Mouse (Mus musculus) c-Kit-positive CD71-negative TER-119-negative erythroid progenitor cells, embryonic 14.5 days (primary cell): ENCODE measurements around the gene Tango6.

Experiments
- DNase-seq: peaks from one replicate; pipeline ENCODE4 v3.0.0-alpha.2; 2013; ENCODE audit warnings: low read depth

The Tango6 gene

DNA sequence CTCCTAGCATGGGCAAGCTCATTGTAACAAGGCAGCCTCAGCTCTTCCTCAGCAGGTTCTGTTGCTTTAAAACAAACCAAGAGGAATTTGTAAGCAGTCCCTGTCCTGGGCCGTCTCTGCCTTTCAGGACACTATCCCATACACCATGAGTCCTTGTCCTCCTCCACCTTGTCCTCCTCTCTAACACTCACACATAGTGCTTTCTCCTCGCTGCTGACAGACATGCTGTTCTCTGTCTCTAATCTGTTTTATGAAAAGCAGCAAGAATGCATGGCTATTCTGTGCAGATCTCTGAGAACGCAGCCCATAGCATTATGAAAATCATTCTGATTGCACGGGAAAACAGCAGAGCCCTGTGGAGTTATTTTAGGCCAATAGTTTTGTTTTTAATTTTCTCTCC, 78.4 kb downstream of the Tango6 start:
- DNase-seq, result no peak

DNA sequence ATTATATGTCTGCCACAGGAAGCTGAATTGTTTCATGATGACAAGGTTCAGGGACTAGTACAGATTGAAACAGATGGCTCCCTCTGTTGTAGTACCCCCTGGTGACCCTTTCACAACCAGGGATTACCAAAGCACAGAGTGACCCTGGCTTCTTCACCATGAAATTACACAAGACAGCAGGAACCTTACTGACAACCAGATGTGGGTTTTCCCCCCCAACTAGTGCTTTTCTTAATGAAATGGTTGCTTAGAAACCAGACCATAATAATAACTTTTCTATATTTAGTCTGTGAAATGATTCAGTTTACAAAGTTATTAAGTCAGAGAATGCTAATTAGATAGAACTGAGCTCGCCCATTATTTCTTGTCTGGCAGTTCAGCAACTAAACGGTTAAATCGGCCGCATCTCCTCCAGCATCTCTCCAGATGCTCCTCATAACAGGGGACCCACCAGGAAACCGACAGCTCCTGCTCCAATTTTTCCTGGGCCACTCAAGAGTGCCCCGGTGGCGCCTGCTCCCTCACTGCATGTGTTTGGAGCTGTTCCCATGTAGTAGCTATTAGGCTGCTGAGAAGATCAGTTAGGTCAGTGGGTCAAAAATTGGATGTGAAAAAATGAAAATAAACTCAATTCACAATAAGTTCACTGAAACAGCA, 79.1 kb downstream of the Tango6 start:
- no peak for DNase-seq

DNA sequence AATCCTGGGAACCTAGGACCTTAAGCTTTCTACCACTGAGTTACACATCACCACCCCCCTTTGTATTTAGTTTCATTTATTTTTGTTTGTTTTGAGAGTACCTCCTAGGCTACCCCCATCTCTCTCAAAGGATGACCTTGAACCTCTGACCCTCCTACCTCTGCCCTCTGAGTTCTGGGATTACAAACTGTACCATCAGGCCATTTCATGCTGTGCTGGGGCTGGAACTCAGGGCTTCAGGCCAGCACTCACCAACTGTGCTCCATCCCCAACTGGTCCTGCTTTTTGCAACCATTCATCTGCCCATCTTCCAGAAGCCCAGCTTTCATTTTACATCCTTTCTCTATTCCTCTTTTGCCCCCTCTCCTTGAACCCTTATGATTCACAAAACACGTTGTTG, 81.7 kb downstream of the Tango6 start:
- no peak for DNase-seq

DNA sequence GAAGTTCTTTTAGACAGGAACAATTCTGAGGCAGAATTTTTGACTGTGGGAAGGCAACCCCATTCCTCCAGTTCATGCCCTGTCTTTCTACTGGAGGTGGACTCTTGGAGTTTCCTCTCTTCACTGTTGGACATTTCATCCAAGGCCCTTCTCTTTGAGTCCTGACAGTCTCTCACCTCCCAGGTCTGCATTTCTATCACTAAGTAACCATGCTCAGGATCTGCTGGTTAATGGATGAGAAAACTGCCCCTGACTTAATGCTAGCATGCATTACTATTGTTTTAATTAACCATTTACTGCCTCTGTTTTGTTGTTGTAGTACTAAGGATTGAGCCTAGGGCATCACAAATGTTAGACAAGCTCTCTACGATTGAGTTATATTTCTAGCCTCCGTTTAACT, 82.7 kb downstream of the Tango6 start:
- DNase-seq, result no peak

DNA sequence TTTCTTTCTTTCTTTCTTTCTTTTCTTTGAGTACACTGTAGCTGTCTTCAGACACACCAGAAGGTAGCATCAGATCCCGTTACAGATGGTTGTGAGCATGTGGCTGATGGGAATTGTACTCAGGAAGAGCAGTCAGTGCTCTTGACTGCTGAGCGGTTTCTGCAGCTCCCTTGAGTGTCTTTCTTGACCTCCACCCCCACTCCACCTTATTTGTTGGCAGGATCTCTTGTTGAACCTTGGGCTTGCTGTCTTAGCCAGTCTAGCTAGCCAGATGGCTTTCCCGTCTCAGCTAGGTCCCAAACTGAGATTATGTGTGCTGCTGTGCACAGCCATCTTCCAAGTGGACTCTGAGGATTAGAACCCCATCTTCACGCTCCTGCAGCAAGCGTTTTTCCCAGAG, 83.9 kb downstream of the Tango6 start:
- no peak for DNase-seq

DNA sequence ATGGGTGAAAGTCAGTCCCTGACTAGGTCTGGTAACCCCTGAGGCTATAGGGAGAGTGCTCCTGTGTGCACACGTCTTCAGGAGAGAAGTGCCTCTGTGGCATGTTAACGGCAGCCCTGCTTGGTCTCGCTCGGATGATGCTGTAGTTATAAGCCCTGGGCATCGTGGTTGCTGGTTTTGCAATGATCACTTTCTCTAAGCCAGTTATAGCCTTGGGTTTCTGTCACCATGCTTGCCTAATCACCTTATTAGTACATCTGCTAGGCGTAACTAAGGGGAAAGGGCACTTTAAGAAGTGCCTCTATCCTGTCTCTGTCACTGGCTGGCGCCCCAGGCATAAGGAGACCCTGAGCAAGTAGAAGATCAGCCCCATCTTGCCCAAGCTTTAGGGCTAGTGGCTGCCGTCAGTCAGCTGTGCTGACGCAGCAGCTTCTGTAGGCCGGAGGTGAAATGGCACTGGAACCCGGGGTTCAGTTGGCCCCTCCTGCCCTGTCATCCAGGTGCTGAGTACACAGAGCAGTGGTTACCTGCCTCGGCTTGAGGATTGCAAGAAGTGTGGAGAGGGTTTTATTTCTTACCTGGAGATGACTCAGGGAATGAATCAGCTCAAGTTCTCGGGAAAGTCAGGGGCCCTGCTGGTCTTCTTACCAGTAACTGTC, 86.4 kb downstream of the Tango6 start:
- no peak for DNase-seq

DNA sequence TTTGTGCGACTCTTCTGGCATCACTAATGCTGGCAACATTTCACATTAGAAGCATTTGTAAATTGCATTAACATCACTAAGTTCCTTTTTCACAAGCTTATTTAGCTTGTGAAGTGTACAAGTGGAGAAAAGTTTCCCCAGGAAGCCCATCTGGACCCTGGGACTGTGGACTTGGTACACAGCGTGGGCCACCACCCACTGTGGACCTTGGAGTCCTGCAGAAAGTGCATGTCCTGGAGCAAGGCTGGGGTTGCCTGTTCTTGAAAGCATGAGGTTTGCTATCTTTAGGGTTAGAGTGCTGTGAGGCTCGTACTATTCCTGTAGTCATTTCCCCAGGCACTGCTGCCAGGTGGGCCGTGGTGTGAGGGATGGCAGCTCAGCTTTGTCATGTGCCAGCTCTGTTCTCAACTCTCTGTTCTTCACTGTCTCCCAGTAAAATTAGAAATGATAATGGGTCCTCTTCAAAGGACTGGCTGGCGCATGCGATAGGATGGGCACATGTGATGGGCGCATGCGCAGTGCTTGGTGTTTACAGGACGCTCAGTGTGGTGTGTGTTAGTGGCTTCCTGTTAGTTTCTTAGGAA, 87.8 kb downstream of the Tango6 start:
- DNase-seq, result no peak

DNA sequence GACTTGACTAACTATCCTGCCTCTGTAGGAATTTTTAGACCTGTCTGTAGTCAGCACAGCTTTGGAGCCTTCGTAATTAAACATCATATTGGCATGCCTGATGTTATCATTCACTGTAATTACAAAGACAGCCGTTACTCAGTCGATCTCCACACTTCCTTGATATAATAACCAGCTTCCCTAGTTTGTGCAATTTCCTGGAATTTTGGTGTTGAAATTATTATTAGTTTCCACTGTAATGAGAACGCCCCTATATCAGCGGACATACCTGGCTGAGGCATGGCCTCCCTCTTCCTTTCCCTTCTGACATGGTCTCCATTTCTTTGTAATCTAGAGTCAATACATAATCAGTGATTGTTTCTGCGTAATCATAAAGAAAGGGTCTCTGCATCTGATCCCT, 89.2 kb downstream of the Tango6 start:
- DNase-seq, result no peak

DNA sequence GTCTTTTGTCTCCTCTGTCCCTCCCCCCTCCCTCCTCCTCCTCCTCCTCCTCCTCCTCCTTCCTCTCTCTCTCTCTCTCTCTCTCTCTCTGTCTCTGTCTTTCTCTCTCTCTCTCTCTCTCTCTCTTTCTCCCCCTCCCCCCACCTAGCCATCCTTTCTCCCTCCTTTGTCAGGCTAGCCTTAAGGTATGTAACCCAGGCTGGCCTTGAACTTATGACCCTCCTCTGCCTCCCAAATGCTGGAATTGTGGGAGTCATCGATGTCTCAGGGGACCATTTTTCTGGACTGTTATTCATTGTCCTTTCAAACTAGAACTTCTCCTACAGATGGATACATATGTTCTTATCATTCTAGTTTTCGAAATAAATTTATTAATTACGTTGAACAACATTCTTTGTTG, 89.6 kb downstream of the Tango6 start:
- DNase-seq, result no peak

DNA sequence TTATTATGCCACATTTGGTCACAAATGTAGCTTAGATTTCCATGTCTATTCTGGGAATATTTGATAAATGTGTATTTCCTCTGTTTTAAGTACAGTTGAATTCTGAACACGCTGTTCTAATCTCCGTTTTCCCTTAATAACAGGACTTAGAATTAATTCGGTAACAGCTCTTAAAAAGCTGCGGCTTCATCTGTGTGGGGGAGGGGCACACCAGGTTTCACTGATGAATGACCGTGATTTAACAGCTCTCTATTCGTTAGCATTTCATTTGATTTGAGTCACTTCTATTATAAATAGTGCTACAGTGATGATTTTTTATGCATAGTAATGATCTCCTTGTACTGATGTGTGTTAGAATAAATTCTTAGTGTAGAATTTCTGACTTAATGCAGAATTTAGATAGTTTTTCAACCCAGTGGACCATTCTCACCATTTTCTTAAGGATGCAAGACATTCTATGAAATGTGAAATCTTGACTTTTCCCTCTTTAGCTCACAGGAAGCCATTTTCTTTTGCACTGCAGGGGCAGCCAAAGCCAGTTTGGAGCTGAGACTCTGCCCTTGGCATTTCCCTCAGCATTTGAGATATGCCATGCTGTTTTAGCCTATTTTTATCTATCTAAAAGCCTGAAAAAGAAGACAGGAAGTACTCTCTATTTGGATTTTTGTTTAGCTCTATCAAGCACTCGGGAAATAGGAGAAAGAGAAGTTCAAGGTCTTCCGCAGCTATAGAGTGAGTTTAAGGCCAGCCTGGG, 91.9 kb downstream of the Tango6 start:
- no peak for DNase-seq

DNA sequence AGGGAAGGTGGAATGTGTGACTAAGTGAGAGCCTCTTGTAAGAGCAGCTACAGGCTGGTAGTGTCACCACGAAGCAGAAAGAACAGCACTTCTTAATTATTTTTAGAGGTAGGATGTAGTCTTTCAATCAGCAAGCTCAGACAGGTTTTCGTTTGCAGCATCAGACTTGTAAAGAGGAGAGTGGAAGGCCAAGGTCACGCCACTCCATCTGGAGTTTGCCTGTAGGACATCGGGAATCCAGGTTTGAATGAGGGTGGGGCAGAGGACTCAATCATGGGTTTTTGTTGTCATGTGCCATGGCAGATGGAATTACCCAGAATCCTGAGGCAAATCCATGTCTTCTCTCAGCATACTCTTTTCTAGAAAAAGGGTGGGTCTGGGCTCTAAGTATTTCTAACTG, 106.8 kb downstream of the Tango6 start:
- no peak for DNase-seq

DNA sequence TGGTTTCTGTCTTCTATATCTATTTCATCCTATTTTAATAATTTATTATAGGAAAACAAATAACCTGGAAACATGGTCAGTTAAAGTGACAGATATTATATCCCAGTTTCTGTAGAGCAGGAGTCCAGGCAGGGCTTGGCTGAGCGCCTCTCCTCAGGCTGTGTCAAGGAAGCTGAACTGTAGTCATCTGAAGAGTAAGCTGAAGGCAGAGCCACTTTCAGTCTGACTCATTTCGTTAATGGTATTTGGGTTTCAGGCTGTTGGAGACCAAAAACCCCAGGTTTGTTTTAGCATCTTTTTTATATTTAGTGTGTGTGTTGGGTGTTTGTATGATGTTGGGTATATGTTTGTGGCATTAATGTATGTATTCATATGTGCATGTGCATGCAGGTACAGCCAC, 112.0 kb downstream of the Tango6 start:
- no peak for DNase-seq

DNA sequence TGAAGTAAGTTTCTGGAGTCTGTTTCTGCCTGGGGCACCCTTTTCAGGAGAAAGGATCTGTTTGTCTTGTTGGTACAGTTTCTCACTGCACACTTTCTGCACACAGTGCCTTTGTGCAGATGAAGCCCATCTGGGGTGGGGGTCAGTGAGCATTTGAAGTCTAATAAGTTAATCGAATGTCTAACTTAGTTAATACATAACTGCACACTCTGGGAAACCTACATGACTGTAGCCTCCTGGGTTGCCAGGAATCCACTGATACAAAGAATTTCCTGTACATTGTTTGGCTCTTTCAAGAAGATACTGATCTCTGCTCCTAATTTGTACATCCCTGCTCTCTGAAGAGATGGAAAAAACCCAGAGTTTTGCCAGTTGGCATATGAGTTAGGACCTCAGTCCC, 117.0 kb downstream of the Tango6 start:
- no peak for DNase-seq

DNA sequence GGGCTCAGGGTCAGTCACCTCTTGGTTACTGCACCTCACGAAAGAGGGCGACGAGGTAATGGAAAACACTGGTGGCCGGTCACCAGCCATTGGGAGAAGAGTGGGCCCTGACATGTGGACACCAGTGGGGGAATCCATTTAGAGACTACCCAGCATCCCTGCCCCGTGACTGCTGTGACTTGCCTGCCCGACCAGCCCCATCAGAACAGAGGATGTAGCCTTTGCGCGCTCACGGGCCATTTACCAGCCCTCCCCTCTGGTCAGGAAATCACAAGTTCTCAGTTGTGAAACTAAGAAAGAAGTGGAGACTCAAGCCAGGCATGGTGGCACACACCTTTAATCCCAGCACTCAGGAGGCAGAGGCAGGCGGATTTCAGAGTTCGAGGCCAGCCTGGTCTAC, 118.4 kb downstream of the Tango6 start:
- no peak for DNase-seq

DNA sequence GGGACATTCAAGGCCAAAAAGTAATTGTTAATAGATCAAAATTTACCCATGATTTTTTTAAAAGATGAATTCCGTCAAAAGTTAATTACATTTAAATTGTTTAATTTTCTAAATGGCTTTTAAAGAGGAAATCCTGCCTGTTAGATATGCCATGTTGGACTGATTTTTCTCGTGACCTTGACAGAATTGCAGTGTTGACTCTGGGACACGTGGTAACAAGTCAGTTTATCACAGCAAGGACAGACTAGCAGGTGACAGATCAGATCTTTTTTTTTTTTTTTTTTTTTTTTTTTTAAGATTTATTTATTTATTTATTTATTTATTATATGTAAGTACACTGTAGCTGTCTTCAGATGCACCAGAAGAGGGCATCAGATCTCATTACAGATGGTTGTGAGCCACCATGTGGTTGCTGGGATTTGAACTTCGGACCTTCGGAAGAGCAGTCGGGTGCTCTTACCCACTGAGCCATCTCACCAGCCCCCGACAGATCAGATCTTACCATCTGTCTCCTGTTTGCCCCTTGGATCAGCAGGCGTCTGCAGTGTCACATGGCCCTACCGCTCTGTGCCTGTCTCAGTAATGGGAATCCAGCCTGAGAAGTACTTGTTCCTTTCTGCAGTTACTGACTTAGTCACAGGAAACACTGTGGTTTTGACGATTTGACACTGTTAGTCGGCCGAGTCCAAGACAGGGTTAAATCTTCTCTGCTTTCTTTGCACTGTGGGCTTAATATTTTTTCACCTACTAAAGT, 119.7 kb downstream of the Tango6 start:
- peak; percentile 46 for DNase-seq

DNA sequence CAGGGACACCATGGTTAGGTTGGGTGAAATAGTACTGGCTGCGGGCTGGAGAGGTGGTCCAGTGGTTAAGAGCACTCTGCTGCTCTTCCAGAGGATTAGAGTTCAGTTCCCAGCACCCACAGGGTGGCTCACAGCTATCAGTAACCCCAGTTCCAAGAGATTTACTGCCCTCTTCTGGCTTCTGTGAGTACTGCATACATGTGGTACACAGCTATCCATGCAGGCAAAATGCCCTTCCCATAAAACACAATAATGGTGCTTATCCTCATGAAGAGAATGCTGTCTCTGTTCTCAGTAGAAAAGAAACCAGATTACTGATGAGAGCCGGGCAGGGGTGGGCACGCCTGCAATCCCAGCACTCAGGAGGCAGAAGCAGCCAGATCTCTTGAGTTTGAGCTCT, 123.0 kb downstream of the Tango6 start:
- DNase-seq, result no peak

DNA sequence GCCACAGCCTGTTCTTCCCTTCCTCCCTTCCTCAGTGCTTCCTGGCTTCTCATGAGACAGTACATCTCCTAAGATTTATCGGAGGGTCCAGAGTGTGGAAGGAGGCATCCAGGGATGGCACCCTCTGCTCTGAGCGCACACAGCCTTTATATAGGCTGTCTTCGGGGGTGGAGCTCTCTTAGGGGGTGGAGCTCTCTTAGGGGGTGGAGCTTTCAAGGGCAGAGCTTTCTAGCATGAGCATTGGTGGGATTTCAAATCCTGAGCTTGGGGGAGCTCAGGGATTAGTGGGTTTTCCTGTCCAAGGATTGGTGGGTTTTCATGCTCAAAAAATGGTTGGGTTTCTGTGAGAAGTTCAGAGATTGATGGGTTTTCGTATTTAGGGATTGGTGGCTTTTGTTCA, 124.6 kb downstream of the Tango6 start:
- no peak for DNase-seq

DNA sequence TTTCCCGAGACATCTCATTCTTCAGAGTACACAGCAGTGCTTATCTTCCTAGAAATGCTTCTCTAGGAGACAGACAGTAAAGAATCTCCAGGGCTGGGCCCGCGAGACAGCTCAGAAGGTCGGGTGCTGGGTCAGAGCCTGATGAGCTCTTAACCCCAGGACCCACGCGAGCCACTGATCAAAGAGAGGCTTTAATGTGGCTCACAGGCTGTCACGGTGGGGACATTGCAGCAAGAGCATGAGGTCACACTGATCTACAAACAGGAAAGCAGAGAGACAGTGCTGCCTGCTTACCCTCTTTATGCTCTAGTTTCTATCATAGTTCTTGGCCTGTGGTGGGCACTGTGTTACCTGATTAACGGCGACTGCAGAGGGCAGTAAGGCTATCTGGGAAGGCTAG, 126.9 kb downstream of the Tango6 start:
- no peak for DNase-seq

DNA sequence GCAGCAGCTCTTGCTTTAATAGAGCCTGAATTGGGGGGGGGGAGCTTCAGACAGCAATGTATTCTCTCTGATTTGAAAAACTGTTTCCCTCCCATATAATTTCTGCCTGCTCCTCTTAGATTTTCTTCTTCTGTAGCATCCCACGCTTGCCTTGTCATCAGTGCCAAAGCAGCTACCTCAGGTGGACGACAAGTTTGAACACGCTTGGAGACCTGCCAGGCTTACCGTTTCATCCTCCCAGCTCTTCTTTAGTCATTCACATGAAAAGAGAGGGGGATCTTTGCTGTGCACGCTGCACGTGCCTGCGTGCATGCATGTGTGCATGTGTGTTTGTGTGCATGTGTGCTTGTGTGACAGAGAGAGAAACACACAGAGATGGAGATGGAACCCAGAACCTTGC, 127.5 kb downstream of the Tango6 start:
- DNase-seq, result no peak

DNA sequence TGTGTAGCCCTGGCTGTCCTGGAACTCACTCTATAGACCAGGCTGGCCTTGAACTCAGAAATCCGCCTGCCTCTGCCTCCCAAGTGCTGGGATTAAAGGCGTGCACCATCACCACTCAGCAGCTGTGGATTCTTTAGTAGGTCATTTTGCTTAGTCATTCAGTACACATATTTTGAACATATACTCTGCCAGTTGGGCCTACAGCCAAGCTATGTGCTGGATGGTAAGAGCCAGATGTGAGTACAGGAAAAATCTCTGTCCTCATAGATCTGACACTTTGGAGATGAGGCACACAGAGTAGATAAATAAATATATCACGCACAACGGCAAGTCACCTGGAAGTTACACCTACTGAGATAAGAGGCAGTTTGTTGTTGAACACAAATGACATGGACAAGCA, 129.7 kb downstream of the Tango6 start:
- DNase-seq, result no peak

DNA sequence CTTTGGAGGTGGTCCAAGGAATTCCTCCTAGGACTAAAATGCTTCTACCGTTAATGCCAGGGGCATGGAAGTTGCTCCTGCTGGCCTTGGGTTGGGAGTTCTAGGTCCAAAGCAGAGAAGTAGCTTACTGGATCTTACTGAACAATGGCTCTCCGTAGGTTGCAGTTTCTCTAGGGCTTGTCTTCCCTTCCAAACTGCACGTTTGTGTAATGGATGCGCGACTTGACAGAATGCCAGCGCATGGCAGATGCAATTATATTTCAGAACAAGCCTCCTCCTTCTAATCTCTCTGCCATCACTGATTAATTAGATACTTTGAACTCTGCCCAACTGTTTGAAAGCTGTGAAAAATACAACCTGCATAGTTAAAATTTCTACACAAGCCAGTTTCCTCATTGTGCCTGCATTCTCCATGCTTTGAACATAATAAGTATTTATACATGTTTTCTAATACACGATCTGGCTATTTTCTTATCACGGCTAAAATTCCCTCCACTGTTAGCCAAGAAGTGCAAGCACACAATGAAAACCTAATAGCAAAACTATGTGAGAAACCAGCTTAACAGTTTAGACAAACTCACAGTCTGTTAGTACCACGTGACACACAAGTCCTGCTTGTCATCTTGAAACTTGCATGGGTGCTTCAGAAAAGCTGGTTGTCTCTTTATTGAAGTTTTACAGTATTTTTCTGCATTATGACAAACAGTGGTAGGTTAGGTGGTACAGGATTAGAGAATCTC, 133.7 kb downstream of the Tango6 start:
- no peak for DNase-seq

DNA sequence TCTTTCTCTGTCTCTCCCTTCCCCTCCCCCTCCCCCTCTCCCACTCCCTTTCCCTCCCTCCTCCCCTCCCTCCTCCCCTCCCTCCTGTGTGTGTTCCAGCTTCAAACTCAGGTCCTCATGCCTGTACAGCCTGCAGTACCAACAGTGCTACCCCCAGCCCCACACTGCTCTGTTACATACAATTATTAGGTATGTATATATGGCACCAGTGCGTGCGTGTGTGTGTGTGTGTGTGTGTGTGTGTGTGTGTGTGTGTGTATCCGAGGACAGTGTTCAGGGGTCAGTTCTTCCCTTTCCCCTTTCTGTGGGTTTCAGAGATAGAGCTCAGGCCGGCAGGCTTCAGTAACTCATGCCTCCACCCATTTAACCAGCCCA, 134.3 kb downstream of the Tango6 start:
- DNase-seq, result no peak
